Mouse (Mus musculus): ENCODE results near the gene Pdcd6ip. TPM values are rescaled to one million over a fixed set of nuclear protein-coding genes. Genes with fewer than 3 reads are reported as not detected.
A peak's percentile ranks its signal among the peaks of the same experiment; 100 is the strongest.

Pdcd6ip gene
- polyA plus RNA-seq (2012) = 329 and 368 TPM in 2 replicates

GRCm38 (mm10) chr9:113707481-113708360 lies at the start of gene Pdcd6ip:
Gene Pdcd6ip (minus strand): TSS chr9:113708259.
- no peak for TF ChIP-seq GATA1 (IDR thresholded peaks at IDR 0.05; ENCODE audit: low read length)

GRCm38 (mm10) chr9:113755888-113756719 lies 48.0 kb upstream of the Pdcd6ip start:
- TF ChIP-seq GATA1 (IDR thresholded peaks at IDR 0.05; ENCODE audit: low read length) = peak; percentile 24

DNA sequence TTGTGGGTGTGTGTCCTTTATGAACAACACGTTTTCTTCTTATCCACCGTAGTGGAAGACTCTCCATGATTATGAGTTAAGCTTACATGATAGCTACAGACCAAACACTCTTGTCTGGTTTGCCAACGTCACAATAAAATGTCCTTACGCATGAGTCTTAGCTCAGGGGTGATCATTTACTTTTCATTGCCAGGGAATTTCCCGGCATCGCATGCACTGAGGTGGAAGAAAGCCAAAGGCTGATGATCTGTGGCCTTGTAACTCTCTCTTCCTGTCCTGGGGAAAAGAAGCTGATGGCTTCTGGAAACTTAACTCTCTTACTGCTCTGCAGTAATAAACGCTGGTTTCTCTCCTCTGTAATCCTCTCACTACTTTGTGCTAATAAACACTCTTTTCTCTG lies 41.3 kb upstream of the Pdcd6ip start:
- TF ChIP-seq GATA1 (IDR thresholded peaks at IDR 0.05; ENCODE audit: low read length) = no peak

GRCm38 (mm10) chr9:113743291-113743690 lies 35.2 kb upstream of the Pdcd6ip start:
- TF ChIP-seq GATA1 (IDR thresholded peaks at IDR 0.05; ENCODE audit: low read length) = no peak

DNA sequence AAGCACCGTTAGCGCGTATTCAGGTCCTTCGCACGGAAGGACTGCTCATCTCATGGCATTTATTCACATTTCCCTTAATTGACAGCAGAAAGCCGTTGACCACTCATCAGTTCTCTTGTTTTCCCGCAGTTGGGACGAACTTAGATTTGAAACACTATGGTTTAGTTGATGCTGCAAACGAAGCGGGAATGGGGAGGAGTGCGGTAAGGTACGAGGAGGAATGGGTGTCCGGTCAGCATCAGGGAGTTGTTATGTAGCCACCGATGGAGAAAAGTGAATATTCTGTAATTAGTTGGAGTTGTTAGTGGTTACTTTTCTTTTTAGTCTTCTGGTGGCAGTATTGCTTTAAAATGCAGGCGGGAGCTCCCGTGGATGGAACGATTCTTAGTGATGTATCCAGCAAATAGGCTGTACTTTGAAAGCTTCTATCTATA lies 34.3 kb upstream of the Pdcd6ip start:
- no peak for TF ChIP-seq GATA1 (IDR thresholded peaks at IDR 0.05; ENCODE audit: low read length)

DNA sequence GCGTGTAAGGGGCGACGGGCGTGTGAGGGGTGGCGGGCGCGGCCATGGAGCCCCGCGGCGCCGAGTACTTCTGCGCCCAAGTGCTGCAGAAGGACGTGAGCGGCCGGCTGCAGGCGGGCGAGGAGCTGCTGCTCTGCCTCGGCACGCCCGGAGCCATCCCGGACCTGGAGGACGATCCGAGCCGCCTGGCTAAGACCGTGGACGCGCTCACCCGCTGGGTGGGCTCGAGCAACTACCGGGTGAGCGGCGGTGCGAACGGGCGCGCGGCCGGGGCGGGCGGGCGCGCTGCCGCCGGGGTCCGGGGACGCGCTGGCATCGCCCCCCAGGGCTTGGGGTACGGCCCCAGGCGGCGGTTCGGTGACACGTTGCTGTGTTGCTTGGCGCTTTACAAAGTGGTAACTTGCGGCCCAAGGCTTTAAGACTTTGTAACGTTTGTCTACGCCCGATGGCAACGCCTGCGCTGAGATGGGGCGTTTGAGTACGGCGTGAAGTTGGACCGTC lies 33.6 kb upstream of the Pdcd6ip start:
- no peak for TF ChIP-seq GATA1 (IDR thresholded peaks at IDR 0.05; ENCODE audit: low read length)

DNA sequence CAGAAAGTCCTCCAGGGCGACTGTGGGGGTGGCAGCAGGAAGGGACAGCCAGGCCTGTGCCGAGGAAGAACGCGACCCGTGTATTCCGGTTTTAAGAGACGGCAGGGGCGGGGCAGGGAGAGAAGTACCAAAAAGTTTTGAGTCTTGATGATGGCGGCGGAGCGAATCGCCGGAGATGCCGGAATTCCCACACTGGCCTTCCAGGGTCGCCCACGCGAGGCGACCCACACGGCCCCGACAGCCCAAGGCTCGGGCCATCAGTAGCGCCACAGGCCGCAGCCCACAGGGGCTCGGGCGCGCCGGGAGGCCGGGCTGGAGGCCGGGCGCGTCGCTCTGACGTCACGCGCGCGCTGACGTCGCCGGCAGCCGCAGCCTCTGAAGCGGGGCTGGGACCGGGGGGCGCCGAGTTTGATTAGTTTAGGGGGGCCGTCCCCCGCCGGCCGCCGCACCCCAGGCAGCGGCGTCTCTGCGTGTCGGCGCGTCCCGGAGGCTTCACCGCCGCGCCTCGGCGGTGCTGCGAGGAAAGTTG lies 33.1 kb upstream of the Pdcd6ip start, which contains the start of gene Clasp2:
TSS of gene Clasp2 (plus strand) at position 366 of the 529 bp plus-strand sequence.
- TF ChIP-seq GATA1 (IDR thresholded peaks at IDR 0.05; ENCODE audit: low read length) = no peak

DNA sequence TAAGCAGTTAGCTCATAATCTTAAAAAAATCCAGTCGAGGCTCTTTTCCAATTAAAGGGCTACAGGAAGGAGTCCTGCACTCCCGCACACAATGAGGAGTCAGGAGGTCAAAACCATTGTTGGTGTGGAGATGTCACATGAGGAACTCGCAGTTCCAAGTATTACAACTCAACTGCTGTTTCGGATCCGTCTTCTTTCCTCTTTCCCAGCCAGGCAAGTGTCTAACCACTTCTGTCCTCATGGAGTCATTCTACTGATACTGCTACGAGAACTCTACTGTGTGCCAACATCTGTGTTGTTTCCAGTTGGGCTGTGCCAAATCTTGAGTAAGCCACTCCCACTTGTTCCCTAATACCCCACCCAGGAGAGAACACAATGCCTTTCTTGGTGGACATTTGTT lies 30.9 kb upstream of the Pdcd6ip start:
- TF ChIP-seq GATA1 (IDR thresholded peaks at IDR 0.05; ENCODE audit: low read length) = no peak

DNA sequence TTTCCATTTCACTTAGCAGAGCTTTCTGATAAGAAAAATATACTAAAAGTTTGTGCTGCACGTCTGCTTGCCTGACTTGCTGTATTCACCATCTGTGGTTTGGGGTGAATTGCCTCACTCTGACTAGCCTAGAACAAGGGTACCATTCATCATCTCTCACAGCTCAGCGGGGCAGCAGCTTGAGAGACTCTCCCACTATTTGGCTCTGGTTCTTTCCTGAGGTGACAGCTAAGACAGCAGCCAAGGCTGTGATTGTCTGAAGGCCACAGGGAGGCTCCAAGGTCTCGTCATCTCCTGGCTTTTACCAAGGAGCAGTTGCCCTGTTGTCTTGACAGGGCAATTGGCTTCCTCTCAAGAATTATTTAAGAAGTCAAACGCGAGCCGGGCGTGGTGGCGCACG lies 30.0 kb upstream of the Pdcd6ip start:
- no peak for TF ChIP-seq GATA1 (IDR thresholded peaks at IDR 0.05; ENCODE audit: low read length)

- TF ChIP-seq GATA1 (IDR thresholded peaks at IDR 0.05; ENCODE audit: low read length) = no peak
These were observed 27.9 kb upstream of the Pdcd6ip start for GRCm38 (mm10) chr9:113735920-113736319.

GRCm38 (mm10) chr9:113731540-113731939 lies 23.5 kb upstream of the Pdcd6ip start:
- no peak for TF ChIP-seq GATA1 (IDR thresholded peaks at IDR 0.05; ENCODE audit: low read length)

- no peak for TF ChIP-seq GATA1 (IDR thresholded peaks at IDR 0.05; ENCODE audit: low read length)
These were observed 19.1 kb upstream of the Pdcd6ip start for GRCm38 (mm10) chr9:113726991-113727680.

DNA sequence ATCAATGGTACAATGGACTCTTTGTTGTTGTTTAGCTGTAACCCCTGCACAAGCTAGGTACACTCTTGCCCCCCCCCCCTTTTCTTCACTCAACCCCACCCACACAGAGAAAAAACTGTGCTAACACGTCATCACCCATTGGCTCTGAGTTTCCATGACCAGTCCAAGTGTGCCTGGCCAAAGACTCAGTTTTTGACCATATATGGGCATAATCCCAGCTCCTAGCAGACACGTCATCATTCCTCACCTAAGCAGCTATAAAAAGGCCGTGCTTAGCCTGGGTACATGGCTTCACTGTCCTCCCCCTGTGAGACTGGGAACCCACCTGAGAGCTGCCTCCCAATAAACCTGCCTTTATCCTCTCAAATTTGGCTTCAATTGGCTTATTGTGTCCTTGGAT lies 18.1 kb upstream of the Pdcd6ip start:
- TF ChIP-seq GATA1 (IDR thresholded peaks at IDR 0.05; ENCODE audit: low read length) = no peak

- TF ChIP-seq GATA1 (IDR thresholded peaks at IDR 0.05; ENCODE audit: low read length) = no peak
These were observed 16.6 kb upstream of the Pdcd6ip start for GRCm38 (mm10) chr9:113724646-113725045.

GRCm38 (mm10) chr9:113719063-113719462 lies 11.0 kb upstream of the Pdcd6ip start:
- no peak for TF ChIP-seq GATA1 (IDR thresholded peaks at IDR 0.05; ENCODE audit: low read length)

Measured in G1E-ER4 (cell line).